Mouse (Mus musculus) left cerebral cortex, adult 8-10 months (tissue): ENCODE measurements around the gene Ccl24. TPM values are rescaled to one million over a fixed set of nuclear protein-coding genes. Genes with fewer than 3 reads are reported as not detected.
"Not testable (repeated sequence)": the region's sequence is repeated elsewhere in the genome, so short reads cannot be mapped to it uniquely, and the experiment has no call there.

Experiments
- DNase-seq, 2 experiments: peaks; one replicate each; pipeline ENCODE4 v3.0.0; 2022; ENCODE audit warnings: low spot score in 2 of 2
- total RNA-seq, 4 experiments: library from RNA; stranded (reverse); gene quantifications; 2 replicates each; pipeline ENCODE4 v1.2.4; 2022

Gene Ccl24
- not detected for total RNA-seq

DNA sequence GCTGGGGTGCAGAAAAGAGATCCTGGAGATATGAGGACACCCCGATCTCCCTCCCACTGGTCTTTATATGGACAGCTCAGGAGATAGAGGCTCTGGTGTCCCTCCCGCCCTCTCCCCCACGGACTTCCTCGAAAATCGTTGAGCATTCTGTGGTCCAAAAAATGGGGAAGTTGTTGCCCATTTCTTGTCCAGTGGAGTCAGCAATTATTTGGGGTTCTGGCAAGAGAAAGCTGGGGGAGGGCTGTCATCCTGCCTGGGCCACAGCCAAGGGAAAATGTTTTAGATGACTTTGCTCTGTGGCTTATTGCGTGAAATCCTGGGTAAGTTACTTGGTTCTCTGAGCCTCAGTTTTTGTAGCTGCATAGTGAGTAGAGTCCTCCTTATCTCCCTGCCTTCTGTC is at the start of gene Ccl24:
Ccl24 (minus strand) TSS at position 44 of the 400 bp plus-strand sequence.
- no peak for DNase-seq

DNA sequence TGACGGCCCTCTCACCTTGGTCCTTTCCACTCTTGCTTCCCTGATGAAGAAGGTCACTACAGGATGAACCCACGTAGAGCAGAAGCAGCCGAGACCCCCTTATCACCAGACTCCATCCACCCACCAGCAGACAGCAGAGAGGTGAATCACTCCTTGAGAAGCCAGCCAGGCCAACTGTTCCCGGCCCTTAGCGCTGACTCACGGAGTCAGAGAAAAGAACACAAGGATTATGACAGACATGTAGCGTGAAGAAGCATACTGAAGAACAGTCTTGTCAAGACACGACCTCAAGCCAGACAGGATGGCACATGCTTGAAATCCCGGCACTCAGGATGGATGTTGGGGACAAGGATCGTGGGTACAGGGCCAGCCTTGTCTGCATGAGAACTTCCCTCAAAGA is 48.9 kb upstream of the Ccl24 start:
- DNase-seq, result no peak

DNA sequence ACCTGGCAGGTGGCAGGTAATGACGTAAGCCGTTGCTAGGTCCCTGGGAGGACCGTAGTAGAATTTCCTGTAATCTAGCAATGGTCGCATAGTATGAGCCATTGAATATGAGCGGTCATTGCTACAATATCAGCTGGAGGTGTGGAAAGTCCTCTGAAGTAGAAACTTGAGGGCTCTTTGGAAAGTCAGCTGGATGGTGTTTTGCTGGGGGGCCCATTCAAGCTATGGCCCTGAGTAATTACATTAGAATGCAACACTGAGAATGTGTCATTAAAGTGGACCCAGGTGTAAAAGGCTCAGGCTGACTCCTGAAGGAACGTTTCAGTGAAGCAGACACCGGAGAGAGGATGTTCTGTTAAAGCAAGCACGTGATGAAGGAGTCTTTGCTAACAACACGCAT is 47.7 kb upstream of the Ccl24 start:
- no peak for DNase-seq

DNA sequence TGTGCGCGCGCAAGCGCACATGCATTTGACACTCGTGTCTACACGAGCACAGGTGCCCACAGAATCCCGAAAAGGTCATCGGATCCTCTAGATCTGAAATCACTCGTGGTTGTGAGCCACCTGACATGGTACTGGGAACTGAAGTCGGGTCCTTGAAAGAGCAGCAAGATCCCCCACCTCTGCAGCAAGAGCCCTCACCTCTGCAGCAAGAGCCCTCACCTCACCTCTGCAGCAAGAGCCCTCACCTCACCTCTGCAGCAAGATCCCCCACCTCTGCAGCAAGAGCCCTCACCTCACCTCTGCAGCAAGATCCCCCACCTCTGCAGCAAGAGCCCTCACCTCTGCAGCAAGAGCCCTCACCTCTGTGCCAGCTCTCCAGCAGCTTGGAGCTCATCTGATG is 46.9 kb upstream of the Ccl24 start:
- DNase-seq, result not testable (repeated sequence)

DNA sequence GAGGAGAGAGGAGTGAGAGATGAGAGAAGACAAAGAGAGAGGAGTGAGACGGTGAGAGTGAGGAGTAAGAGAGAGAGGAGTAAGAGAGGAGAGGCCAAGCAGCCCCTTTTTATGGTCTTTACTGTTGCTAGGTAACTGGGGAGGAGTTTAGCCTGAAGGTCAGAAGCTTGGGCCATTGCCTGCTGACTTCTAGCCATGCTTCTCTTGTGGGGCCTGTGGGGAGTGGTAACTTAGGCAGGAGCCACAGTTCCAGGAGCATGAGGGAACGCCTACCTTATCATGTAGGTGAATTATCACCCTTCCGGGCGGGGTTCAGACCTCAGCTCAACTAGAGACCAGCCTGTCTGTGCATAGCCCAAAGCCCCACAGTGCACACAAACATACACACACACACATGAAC is 36.9 kb upstream of the Ccl24 start:
- DNase-seq, result no peak

DNA sequence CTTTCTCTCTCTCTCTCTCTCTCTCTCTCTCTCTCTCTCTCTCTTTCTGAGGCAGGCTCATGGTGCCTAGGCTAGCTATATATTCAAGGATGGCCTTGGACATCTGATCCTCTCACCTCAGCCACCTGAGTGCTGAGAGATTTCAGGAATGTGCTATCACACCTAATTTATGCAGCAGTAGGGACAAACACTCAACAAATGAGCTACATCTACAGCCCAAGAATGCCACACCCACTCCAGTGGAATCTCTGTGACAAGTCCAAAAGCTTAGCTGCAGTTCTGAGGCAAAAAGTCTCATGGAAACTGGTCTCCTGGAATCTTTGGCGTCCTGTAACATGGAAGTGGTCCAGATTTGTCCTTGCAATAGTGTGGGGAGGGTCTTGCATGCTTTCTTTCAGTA is 34.7 kb upstream of the Ccl24 start:
- DNase-seq, result no peak

DNA sequence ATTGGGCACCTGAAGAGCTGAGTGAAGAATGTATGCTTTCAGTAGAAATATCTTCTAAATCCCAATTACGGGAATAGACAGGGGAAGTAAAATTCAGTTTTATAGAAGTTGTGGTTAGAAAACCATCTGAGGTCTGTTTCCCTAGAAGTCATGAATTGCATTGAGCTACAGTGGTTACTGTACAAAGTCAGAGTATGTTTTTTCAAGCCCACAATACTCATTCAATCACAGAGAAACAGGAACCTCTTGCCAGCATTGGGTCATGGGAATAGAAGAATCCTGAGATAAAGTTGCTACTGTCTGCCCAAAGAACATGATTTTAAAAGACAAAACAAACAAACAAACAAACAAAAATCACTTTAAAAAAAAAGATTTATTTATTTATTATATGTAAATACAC is 33.9 kb upstream of the Ccl24 start:
- DNase-seq, result not testable (repeated sequence)

DNA sequence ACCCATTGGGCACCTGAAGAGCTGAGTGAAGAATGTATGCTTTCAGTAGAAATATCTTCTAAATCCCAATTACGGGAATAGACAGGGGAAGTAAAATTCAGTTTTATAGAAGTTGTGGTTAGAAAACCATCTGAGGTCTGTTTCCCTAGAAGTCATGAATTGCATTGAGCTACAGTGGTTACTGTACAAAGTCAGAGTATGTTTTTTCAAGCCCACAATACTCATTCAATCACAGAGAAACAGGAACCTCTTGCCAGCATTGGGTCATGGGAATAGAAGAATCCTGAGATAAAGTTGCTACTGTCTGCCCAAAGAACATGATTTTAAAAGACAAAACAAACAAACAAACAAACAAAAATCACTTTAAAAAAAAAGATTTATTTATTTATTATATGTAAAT is 31.8 kb upstream of the Ccl24 start:
- not testable (repeated sequence) for DNase-seq

DNA sequence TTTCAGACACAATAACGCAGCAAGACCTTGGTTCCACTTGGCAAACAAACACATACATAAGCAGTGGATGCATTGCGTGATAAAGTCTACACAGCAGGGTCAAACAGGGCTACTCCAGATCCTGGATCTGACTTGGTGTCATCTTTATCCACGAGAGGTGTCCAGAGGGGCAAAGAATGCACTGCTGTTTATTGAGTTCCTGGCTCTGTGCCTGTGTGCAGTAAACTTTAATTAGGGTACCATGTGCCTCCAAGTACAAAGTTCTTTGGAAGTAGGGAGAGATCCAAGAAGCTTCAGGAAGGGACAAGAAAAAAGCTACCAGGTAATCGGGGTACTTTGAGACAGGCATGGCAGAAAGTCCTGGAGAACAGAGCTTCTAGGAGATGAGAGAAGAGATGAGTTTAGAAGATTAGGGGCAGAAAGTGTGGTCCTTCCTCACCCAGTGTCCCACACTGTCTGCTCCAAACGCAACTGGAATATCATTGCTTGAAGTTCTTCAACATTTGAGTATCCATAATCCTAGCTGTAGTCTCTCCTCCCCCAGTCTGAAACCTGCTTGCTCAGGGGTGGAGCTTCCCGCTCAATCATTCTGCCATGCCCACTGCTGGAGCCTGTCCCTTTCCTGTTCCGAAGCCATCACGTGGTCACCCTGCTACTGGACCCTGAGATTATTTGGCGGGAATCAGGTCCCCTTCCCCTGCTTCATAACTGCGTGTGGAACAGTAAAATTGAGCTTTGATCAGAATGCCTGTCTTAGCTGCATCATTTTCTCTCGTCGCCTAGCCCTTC is 17.3 kb upstream of the Ccl24 start:
- no peak for DNase-seq

DNA sequence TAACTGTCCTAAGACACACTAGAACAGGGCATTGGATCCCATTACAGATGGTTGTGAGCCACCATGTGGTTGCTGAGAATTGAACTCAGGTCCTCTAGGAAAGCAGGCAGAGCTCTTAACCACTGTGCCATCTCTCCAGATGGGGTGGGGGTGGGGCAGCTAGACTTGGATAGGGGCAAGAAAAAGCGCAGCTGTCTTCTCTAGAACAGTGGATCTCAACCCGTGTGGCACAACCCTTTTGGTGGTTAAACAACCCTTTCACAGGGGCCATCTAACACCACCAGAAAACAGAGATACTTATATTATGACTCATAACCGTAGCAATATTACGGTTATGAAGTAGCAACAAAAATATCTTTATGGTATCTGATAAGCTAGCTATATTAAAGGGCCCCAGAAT is 14.9 kb upstream of the Ccl24 start:
- DNase-seq, result no peak

DNA sequence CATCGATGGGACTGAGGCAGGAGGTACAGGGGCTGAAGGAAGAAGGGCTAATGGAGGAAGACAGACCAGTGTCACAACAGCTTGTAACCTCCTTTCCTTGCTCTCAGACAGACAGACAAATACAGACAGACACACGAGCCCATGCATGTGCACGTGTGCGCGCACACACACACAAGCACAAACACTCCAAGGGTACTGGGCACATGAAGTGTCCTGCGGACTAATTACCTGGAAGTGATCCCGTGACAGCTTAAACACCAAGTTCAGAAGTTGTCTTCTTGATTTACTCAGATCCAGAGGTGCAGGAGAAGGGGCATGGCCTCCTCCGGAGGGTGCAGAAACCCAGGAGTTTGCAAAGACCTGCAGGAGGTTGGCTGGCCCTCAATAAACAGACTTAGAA is 12.8 kb upstream of the Ccl24 start:
- DNase-seq, result no peak

DNA sequence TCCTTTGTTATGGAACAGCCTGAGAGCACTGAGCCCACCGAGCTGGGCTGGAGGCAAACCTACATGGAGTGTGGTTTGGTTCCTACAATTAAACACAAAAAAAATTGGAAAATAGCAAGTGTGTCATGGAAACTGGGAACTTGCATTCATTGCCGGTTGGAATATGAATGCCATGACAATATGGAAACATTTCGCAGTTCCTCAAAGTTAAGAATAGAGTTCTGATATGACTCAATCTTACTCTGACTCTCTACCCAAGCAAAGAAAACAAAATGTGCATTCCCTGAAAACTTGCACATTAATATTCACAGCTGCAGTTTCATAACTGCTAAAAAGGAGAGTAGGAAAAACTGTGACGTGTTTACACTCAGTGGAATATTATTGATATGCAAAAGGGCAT is 9.5 kb upstream of the Ccl24 start:
- no peak for DNase-seq

DNA sequence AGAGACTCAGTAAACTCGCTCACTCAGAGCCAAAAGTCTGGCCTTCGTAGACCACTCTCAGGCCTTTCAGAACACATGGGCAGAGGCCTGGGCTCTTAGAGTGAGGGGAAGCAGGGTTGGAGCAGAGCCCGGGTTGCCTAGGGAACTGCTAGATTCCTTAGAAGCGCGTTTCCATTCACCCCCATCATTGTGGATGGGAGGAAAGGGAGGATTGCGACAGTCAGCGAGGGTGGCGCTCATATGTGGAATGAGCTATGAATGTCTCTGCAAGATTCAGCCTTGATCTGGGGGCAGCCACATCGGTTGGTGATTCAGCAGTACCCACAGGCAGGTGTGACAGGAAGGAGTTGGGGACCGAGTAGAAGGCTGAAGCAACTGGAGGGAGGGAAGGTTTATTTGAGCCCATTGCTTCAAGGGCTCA is 6.5 kb upstream of the Ccl24 start:
- DNase-seq, result peak; percentile 13 to 52

DNA sequence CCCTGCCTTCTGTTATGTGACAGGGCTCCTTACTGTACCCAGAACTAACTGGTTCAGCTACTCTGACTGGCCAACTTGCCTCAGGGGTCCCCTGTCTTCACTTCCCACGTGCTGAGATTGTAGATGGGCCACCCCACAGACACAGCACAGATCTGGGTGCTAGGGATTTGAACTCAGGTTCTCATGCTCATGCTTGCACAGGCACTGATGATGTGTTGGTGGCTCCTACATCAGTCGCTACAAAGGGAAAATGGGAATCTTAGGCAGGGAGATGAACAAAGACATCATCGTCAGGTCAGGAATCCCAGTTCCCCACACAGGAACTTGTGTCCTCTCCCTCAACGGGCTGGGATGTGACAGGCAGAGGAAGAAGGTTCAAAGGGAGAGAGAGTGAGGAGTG is 3.2 kb upstream of the Ccl24 start:
- DNase-seq, result no peak

DNA sequence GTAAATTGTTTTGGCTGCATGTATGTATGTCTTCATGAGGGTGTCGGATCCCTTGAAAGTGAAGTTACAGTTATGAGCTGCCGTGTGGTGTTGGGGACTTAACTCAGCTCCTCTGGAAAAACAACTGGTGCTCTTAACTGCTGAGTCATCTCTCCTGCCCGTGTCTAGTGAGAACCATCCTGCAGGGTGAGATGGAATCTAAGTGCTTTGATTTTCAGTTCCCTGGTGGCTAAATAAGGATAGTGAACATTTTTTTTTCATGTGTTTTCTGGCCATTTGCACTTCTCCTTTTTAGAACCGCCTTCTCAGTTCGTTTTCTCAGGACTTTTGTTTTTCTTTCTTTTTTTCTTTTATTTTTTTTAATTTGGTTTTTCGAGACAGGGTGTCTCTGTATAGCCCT is 4.2 kb downstream of the Ccl24 start:
- DNase-seq, result no peak

DNA sequence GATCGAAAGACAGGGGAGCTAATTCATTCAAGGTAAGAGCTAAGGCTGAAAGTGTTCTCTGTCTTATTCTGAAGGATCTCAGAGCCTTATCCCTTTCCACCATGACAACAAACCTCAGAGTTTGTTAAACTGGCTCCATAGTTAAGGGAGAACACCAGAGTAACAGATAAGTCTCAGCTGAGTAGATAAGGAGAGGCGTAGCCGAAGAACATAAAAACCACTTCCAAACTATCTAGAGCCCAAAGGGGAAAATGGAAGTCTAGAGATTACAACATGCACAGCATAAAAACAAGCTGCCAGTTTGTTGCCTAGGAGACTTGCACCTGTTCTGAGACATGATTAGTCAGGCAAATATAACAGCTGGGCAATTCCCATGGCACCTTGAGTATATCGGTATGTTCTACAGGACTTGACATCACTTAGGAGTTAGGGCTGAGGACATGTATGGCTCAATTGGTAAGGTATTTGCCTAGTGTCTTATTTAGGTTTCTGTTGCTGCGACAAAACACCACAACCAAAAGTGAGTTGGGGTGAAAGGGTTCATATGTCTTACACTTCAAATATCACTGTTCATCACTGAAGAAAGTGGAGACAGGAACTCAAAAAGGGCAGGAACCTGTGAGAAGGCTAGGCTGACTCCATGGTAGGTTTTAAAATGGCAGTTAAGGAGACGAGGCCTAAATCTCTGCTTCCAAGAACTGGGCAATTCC is 5.1 kb downstream of the Ccl24 start:
- DNase-seq, result no peak

DNA sequence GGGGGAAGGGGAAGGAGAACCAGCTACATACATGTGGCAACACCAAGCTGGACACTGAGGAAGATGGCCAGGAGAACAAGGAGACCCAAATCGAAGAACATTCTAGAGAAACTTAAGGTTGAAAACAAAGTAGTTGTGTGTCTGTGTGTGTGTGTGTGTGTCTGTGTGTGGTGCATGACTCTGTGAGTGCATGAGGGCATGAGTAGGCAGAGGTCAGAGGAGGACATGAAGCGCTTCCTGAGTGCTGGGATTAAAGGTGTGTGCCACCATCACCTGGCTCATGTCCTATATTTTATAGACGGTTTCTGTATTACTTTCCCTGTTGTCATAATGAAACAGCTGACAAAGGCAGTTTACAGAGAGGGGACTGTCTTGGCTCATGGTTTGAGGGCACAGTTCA is 9.4 kb downstream of the Ccl24 start, which contains the start of gene Ccl26:
Ccl26 (minus strand) TSS at position 101 of the 400 bp plus-strand sequence.
- no peak for DNase-seq

DNA sequence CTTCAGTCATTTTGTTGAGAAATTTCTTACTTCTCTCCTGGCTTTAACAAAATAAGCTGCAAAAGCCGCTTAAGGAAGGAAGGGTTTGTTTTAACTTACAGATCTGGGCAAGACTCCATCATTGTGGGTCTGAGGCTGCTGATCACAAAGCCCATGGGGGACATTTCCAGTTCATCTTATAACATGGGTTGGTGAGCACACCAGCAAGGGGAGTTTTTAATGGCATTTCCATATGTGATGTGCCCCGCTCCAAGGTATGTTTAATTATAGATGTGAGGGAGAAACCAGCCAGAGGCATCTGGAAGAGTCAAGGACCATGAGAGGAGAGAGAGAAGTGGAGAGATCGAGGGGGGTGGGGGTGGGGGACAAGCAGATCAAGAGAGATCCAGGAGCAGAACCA is 15.2 kb downstream of the Ccl24 start:
- no peak for DNase-seq

DNA sequence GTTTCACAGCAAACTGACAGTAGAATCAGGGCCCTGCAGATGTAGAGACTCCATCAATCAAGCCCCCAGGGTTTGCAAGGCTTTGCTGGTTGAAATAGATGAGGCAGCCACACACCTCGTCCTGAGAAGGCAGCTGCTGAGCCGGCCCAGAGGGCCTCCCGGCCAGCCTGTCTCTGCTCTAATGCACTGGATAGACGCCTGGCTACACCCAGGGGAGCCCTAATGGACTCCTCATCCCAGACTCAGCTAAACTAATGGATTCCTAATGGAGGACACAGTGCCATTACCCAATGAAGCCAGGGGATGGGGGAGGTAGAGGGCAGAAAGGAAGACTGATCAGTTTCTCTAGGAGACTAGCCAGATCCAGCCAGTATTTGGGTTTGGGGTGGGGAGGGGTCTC is 15.8 kb downstream of the Ccl24 start:
- DNase-seq, result no peak

DNA sequence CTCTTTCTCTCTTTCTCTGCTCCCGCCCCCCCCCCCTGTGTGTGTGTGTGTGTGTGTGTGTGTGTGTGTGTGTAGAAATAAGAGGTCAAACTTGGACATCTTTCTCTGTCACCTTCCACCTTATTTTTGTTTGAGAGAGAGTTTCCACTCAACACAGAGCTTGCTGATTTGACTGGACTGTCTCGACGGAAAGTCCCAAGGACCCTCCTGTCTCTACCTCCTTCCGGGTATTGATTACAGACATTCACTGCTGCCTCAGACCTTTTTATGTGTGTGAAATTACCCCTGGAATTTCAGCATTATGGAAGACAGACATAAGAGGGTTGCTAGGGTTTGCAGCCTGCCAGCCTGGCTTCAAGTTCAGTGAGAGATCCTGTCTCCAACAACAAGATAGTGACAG is 16.6 kb downstream of the Ccl24 start:
- no peak for DNase-seq

DNA sequence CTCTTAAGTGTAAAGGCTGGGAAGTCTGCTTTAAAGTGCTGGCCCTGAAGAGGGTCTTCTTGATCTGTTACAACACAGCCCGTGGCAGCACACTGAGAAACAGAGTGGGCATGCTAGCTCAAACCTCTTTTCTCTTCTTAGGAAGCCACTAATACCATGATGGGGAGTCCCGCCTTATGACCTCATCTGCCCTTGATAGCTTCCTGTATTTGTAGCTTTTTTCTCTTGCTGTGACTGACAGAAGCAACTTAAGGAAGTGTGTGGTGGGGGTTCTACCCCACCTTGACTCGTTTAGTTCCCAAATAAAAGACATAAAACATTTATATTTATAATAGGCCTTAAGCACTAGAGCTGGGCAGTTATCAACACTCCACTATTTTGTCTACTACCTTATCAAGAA is 21.3 kb downstream of the Ccl24 start:
- DNase-seq, result no peak

DNA sequence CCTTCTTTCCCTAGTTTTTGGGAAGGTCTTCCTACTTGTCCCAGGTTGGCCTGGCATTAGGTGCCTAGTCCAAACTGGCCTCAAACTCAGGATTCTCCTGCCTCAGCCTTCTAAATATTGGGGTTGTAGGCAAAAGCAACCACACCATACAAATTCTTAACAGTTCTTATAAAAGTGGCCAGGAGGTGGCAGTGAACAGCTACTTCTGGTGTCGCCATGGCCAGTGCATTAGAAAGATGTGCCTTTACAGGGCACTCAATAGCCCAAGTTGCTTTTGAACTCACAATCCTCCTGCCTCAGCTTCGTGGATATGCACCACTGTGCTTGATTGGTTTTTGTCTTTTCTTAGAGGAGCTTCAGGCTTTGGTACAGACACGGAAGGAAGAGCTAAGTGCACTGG is 21.9 kb downstream of the Ccl24 start:
- no peak for DNase-seq

DNA sequence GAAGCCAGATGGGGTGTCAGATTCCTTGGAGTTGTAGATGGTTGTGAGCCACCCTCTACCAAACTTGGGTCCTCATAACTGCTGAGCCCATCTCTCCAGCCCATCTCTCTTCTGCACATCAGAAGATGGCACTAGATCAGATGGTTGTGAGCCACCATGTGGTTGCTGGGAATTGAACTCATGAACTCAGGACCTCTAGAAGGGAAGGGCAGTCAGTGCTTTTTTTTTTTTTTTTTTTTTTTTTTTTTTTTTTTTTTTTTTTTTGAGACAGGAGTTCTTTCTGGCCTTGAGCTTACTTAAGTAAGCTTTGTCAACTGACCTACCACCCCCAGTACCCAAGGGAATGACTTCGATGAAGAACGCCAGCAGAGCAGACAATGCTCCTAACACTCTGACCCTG is 24.9 kb downstream of the Ccl24 start:
- DNase-seq, result no peak
